Mouse (Mus musculus) retina, postnatal 1 day (tissue): ENCODE measurements around the gene Gm21915.

Experiments
- DNase-seq: peaks from one replicate; pipeline ENCODE4 v3.0.0-alpha.2; 2012

Gene Gm21915

DNA sequence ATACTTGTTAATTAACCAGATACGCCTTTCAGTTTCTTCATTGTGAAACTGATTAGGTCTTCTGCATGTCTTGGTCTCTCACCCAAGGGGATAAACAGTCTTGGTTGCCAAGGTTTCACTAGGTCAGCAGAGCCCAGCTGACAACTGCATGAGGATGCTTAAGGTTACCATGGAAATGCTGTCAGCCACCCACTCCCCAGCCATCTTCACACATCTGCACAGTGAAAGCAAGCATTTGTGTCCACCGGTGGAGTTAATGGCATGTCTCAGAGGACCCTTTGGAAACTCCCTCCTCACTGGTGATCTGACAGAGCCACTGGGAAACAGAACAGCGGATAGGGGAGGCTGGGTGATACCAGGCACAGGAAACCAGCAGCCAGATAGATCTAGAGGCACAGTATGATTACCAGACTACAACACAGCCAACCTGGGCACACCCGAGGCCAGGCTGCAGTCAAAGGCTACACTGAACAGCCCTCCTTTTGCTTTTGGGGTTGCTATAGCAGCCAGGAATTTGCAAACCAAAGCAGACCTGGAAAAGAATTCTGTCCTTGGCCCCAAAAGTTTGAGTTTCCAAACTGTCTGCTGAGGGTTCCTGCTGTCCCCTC is 1.0 kb downstream of the Gm21915 start:
- DNase-seq: peak; percentile 32

DNA sequence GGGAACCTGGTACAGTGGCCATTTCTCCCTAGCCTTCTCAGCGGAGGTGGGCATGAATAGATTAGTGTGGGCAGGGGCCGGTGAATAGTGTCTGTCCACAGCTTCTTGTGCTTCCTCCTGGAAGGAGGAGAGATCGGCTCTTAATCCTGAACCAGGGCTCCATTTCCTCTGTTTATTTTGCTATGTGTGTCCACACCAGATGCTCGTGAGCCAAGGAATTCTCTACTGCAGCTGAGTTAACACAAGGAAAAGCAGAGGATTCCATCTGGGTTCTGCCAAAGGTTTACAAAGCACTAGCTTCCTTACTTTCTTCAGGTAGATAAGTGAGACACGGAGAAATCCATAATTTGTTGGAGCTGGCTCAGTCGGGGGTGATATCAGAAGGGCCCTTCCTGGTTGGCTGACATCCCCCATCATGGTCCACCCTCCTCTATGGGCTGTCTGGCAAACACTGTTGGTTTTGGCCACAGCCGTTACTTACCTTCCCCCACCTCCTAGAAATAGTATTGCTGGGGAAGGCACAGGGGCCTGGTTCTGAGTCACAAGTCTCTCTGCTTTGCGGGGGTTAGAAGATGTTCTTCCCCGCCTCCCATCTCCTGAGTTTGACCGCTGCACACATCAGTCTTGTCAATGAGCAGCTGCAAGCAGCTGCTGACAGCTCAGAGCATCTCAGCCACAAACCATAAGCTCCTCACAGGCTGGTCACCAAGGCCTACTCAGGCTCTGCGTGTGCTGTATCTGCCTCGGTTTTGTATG is 5.0 kb downstream of the Gm21915 start:
- DNase-seq: no peak

DNA sequence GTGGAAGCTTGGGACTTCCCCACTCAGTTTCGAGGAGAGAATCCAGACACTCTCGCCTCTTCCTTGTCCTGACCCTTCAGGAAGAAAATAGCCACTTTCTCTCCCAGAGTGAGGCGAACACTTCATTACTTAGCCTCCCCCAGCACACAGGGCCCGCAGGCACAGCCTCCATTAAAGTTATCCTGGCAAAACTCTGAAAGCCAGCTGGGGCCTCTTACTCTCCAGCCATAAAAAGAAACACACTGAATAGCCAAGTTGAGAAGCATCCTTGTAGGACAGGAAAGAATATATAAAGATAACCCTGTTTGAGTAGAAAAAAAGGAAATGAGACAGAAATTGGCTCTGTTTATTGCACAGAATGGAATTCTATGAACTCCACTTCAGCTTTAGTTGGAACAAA is 8.2 kb downstream of the Gm21915 start:
- no peak for DNase-seq

DNA sequence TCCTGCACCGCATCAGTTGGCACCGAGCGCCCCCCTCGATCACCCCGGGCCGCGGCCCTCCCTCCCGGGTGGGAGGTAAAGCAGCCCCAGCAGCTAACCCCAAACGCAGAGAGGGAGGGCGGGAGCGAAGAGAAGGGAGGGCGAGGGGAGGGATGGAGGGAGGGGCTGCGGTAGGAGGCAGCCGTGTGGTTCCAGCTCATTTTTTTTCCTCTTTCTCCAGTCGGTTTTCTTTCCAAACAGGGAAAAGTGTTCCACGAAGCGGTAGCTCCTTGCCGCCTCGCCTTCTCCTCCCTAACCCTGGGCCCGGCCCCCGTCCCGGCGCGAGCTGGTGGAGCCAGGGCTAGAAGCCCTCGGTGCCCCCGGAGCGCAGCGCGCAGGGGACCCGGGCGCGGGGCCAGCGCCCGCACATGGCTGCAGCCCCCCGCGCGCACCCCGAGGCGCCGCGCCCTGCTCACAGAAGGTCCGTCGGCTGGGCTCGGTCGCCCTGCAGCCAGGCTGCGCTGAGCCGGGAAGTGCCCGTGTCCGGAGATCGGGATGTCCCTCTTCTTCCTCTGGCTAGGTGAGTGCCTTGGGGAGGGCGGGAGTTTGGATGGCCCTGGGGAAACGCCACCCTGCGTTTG is 15.5 kb downstream of the Gm21915 start, which contains the start of gene Clmp:
Gene Clmp, plus strand, starts transcription at position 162 of the 620 bp plus-strand sequence.
- DNase-seq: peak; percentile 55

DNA sequence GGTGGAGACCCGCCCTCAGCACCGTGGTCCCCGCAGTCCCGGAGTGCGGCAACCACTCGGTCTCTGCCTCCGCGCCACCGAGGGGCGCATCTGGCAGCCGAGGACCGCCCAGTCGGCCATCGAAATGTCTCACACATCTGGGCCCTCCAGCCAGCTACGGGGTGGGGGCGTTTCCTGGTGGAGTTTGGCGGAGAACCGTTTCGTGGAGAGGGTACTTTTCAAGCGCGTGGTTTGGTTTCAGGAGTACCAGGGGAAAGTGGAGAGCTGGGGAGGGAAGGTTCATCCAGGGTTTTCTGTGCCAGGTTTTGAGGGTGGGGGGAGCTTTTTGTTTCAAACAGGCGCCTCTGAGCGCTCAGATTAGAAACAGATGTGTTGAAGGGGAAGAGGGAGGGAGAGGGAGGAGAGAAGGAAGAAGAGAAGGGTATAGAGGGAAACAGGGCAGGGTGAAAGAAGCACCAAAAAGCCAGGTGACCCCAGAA is 16.0 kb downstream of the Gm21915 start:
- DNase-seq: peak; percentile 42

DNA sequence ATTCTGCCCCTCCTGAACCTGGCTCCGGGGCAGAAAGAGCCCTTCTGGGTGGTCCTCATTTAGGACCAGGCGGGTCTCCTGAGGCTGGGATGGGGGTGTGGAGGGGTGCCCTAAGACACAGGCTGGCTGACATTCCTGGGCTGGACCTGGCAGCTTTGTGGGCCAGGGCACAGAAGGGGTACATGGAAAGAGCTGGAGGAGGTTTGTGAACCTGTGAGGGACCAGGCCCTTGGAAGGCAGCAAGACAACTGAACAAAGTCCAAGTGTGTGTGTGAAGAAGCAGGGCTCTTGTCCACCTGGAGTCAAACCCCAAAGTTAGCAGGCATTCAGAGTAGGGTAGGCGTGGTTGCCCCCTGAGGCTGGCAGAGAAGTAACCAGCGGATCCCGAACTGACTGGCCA is 16.6 kb downstream of the Gm21915 start:
- no peak for DNase-seq

DNA sequence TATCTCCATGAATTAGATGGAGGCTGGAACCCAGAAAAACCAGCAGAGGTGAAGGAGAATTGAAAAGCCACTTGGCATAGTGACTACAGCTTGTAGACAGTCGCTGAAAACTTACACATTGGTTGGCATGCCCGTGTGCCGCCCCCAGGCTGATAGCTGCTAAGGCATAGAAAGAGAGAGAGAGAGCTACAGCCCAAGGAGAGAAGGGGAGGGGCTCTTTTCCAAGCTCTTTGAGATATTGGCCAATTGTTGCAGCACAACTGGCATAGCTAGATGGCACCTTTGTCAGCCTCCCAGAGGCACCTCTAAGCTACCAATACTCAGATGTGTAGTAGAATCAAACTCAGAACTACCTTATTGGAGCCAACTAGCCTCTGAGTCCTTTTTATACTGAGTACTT is 17.1 kb downstream of the Gm21915 start:
- no peak for DNase-seq

DNA sequence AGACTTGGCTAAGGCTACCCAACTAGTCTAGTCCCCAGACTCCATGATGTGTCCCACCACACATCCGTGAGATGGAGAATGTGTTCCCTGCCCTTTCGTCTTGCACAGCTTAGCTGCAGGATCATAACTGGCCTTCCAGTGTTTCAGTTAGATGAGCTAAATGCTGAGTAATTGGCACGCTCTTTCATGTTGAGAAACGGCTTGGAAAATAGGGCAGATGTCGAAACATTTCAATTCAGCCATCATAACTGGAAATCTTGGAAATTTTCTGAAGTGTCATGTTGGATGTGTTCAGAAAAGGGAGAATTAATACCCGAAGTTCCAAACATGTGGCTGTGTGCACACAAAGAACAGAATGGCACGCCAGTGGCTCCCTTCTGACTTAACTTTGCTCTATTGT is 20.1 kb downstream of the Gm21915 start:
- DNase-seq: no peak

DNA sequence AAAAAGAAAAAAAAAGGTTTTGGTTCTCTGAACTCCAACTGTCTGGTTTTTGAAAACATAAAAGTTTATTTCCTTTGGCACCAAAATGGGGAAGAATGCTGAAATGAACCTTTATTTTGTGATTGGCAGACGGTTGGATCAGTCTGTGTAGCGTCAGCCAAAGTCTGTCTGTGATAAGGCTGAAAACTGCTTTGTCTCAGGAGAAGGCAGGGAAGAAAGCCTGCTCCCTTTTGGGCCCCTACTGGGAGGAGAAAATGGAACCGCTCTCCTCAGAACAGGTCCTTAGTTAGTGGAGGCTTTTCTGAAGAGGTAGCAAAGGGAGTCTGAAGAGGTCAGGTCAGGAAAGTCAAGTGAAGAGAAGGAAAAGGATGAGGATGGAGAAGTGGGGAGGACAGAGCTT is 22.6 kb downstream of the Gm21915 start:
- no peak for DNase-seq

DNA sequence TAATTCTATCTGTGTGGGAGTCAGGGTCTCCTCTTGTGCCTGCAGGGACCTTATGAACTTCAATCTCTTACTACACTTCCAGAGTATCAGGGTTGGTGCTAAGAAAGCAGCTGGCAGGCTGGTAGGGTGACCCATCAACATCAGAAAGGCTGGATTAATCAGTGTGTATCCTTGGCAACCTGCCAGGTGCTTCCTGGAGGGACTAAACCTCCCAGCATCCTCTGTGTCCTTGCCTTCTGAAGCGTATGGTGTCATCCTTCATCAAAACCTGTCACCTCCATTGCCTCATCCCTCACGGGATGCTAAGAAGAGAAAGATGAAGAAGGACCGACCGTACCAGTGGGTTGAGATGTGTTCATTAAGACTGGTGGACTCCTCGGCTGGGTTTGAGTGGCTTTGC is 23.4 kb downstream of the Gm21915 start:
- DNase-seq: peak; percentile 93

DNA sequence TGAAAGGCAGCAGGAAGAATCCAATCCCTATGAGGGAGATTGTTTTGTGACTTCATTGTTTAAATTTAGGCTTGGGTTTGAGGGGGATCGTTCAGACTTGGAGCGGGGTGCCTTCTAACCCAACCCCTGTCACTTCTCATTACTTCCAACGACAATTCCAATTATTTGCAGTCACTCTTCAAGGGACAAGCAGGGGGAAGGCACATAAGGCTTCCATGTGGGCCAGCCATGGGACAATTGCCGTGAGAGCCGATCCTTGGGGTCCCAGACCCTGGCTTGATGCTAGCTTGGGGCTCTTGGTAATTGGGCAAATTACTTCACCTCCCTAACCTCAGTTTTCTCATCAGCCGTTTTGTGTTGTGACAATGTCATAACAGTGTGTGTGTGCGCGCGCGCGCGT is 23.9 kb downstream of the Gm21915 start:
- peak; percentile 76 for DNase-seq

DNA sequence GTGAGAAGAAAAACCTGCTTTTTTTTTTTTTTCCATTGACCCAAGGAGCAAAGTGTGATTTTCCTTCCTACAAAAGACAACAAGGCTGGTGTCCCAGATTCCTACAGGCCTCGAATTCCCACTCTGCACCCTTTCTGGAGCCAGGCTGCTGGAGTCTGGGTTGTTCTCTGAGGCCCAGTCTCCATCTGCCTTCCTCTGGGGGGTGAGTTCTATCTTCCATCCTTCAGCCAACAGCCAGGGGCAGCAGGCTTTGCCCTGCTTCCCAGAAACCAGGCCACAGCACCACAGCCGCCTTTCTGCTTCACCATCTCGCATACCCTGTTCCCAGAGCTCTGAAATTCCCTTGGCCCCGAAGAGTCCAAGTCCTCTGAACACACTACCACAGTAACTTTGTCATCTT is 25.7 kb downstream of the Gm21915 start:
- no peak for DNase-seq

DNA sequence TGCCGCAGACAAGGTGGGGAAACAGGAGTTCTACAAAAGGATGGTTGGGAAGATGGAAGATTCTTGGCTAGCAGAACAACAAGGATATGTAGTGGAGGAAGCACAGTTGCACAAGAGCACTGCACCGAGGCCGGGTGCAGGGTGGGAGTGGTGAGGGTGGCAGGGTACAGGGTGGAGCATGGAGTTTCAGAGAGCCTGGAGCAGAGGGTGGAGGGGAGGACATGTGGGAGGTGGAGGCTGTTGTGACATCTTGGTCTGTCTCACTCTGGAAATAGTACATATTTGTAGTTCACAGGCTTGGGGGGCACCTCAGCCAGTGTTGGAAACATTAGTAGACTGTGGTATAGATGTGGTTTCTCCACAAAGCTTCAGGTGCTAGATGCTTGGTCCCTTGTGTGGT is 28.8 kb downstream of the Gm21915 start:
- no peak for DNase-seq

DNA sequence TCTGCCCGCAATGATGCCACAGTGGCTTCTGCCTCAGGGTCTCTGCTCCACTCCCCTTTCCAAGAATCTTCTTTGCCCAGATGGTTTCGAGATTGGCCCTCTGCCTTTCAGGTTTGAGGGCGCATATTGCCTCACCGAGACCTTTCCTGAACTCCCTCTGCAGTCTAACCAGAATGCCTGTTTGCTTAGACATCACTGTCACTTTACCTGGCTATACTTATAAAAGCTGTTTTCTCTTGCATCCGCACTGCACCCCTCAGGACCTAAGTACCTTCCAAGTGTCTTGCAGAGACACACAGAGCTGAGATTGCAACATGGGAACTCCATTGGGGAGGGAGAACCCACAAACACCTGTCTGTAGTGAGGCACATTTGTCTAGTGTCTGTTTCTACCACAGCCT is 29.8 kb downstream of the Gm21915 start:
- DNase-seq: no peak

DNA sequence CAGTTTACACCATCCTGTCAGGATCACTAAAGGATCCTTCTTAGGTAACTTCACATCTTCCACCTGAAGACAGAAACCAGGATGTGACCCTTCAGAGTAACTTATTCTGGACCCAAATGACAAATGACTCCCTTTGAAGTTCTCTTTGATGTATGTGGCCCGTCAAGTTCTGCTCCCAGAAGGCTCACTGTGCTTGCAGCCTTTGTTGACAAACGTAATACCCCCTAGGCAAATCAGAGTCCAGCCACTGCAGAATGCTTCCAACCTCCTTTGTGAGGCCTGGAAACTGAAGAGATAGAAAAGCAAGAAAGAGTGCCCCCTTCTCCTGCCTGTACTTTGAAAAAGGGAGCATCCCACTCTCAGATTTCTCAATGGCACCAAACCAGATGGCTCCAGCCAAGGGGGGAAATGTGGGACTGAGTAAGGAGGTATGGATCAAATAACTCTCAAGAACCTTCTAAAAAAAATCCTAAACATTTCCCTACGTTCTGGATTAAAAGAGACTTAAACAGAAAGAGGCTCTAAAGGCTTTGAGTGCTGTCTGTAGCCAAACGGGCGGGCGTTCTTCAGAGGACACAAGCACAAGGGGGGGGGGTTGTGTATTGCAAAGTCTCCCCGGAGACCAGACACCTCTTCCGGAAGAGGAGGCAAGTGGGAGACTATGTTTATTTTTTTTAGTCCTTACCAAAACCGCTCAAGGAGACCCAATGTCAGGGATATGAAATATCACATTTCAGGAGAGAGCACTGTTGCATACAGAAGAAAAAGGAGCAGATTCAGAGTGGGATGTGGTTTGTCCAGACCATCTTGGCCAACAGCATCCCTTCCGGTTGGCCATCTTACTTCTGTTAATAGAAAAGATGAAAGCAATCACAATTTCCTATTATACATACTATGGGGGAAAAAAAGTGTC is 34.2 kb downstream of the Gm21915 start:
- no peak for DNase-seq

DNA sequence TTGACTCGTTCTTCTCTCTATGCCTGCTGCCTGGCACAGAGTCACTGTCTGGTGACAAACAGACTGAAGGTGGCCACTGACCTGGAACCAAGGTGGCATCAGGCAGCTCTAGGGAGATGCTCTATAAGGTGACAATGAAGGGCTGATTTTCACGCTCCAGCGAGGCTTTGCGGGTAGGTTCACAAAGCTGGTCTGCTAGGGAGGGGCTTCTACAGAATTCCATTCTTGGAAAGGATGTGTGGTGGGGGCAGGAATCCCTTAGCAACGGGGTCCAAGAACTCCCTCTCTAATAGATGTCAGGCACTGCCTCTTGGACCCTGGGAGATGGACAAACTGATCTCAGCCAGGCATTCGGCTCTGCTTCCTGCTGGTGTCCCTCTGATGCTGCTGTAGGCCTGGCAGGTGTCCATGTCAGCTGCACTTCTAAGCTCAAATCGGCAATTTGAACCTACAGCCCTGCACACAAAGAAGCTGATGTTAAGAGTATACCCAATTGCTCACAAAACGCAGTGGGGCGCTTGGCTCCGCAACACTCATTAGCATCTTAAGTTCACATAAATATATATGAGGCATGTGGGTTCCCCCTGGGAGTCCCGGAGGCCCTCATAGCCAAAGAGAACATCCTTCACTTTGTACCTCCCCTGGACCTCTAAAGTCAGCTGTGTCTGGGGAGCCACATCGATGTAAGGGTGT is 38.2 kb downstream of the Gm21915 start:
- DNase-seq: no peak

DNA sequence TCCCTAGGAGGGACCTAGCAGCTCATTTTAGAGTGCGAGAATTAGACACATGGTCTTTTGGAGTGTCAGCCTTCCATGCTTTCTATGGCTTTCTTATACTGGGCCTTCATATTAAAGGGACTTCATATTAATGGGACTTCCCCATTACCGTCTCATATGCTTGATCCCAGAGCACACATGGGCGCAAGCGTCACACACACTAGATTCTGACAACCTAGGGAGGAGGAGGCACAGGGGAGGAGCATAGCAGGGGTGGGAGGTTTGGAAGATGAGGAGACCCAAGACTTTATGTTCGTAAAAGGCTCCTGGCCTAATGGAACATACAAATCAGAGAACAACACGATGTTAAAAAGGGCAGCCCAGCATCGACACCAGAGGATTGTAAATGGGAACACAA is 38.7 kb downstream of the Gm21915 start:
- DNase-seq: no peak

DNA sequence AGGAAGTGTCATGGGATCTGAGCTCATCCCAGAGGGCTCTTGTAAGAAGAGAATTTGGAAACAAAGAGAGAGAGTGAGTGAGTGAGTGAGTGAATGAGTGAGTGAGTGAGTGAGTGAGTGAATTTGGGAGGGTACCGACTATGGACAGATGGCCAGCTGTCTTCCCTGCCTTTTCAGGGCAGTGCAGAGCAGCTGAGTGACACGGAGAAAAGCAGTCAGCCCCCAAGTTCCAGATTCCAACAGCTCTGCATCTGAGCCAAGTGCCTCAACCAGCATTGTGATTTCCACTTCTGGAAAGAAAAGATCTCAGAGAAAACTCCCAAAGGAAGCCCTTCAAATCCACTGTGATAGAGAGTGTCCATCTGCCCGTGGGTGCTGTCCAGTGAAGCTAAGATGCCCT is 39.2 kb downstream of the Gm21915 start:
- DNase-seq: no peak

DNA sequence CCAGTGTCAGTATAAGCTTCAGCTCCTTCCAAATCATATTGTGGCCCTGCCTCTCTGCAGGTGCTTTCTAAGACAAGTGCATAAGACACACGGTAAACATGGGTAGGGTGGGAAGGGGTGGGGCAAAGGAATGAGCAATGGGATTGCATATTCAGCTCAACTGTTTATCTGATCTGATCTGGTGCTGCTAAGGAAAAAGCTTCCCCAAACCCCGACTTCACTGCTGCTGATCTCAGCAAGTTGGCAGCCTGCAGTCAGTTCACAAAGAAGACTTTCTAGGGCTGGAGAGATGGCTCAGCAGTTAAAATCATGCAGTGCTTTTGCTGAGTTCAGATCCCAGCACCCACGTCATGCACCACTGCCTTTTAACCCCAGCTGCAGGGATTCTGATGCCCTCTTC is 39.6 kb downstream of the Gm21915 start:
- DNase-seq: no peak

DNA sequence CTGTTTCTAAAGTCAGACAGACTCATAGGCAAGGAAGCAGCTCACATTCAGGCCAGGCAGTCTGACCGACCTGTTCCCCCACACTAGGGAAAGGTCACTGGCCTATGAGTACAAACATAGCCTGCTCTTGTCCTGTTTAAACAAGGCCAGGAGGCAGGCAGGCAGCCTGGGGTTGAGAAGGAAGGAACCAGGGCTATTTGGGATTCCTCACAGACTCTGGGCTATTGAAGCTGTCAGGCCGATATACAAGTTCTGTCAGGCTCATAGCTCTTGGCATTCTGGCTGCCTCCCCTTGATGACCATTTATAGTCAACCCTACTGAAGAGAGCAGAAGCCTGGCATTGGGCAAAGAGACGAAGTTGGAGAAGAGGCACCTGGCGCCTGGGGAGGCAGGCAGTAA is 41.2 kb downstream of the Gm21915 start:
- DNase-seq: no peak

DNA sequence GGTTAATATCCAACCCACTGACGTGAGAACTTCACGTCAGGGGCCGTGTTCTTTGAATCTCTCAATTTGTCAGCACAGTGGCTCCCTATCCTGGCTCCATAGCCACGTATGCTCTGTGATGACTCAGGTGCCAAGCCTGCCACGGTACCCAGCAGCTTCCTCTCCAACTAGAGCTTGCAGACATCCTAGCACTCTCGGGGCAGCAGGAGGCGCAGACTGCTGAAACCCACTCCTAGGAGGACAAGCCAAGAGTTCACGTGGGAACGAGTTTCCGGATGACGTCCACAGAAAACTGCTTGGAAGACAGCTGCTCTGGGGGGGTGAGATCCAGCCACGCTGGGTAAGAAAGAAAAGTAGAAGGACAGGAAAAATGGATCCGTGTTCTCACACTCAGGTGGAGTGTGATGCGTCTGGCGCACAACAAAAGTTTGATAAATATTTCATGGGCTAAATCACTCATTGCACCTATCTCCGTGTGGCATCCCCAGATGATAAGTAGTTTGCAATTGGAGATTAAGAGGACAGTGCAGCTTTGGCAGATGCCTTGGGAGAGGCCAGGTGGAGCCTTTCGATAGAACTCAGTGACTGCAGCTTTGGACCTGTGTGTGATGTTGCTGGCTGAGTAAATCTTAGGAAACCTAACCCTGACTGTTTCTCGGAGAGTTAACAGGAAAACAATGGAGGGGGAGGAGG is 46.9 kb downstream of the Gm21915 start:
- no peak for DNase-seq

DNA sequence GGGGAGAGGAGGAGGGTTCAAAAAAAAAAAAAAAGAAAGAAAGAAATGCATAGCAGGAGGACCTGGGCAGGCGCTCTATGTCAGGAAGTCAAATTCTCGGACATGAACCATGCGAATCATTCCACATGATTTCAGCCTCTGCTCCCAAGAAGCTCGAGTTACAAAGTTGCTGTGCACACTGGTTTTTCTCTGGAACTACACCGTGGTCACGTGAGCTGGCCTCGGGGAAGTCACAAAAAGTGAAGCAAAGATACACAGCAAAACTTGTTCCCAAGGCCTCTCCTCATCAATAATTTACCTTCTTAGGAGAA is 47.4 kb downstream of the Gm21915 start:
- DNase-seq: no peak
